Mouse (Mus musculus) testis, adult 2 months (tissue): ENCODE measurements at regions not wholly inside any gene's neighbourhood (a gene's known extent, or its start where the extent isn't known, plus 50 kb on each side); places are given as distances from the start of the nearest gene placed in this dataset.

Experiments
- H3K27ac ChIP-seq: fragments of 200-500 bp; 2 replicates; pipeline ENCODE4 v1.5.1; 2012; ENCODE audit warnings: low read depth, low read length; ENCODE audit not compliant: control insufficient read depth, insufficient read depth
- H3K27me3 ChIP-seq: fragments of 200-500 bp; 2 replicates; pipeline ENCODE4 v1.6.1; 2012; ENCODE audit warnings: mild to moderate bottlenecking, low read length, moderate library complexity; ENCODE audit not compliant: control insufficient read depth, insufficient read depth
- H3K36me3 ChIP-seq: fragments of 200-500 bp; 2 replicates; pipeline ENCODE4 v1.6.1; 2012; ENCODE audit warnings: mild to moderate bottlenecking, low read length; ENCODE audit not compliant: control insufficient read depth, insufficient read depth
- H3K4me1 ChIP-seq: fragments of 200-500 bp; 2 replicates; pipeline ENCODE4 v1.6.1; 2012; ENCODE audit warnings: low read length; ENCODE audit not compliant: control insufficient read depth, insufficient read depth
- H3K4me3 ChIP-seq: fragments of 200-500 bp; 2 replicates; pipeline ENCODE4 v1.5.1; 2012; ENCODE audit warnings: low read depth, mild to moderate bottlenecking, low read length, moderate library complexity, mixed read lengths; ENCODE audit not compliant: control insufficient read depth
- CTCF ChIP-seq: fragments of 200-500 bp; IDR thresholded peaks from 2 replicates; pipeline ENCODE4 v1.5.1; 2012; ENCODE audit warnings: low read depth, mild to moderate bottlenecking, inconsistent platforms, low read length, moderate library complexity; ENCODE audit not compliant: control insufficient read depth, insufficient read depth, insufficient replicate concordance
- POLR2A ChIP-seq: fragments of 200-500 bp; IDR thresholded peaks from 2 replicates; pipeline ENCODE4 v1.6.1; 2012; ENCODE audit warnings: low read depth, mild to moderate bottlenecking, inconsistent platforms, low read length, moderate library complexity; ENCODE audit not compliant: control insufficient read depth

DNA sequence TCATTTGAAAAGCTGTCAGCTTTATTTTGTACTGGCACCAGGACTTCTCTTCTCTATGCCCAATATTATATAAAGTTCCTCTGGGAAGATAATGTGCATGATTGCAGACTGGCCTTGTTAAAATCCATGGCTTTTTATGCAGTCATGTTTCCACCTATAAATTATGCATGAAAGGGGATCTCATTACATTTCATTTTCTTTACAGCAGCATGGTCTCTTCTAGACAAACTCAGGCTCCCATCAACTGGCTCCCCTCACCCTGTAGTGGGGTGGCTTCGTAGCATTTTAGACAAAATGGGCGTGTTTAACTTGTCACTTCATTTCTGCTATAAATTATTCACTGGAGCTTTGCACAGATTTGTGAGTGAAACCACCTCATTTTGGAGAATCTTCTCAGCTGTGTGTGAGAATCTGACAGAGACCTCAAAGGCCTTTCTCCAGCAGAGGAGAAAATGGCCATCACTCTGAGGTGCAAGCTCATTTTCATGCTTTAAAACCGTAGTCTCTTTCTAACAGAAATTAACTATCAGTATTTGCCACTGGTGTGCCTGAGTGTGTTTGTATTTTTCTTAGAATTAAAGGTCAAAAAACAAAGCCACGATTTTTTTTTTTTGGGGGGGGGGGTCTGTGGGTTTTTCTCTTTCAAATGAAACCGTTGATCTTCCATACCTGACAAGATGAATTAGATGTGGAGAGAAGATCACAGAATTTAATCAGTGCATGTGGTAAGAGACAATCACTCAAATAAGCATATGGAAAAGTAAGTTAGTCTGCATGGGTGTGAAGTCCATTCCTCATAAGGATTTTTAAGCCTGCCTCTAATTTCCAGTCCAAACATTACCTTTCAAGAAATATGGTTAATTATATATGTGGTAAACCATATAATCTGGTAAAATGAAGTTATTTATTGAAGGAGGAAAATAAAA lies 111.4 kb upstream of the 1700008P02Rik start:
- H3K36me3 ChIP-seq, result no peaks in the 10 kb centered on the region
- no peaks in the 10 kb centered on the region for H3K27me3 ChIP-seq
- no peak overlapping the region for H3K27ac ChIP-seq
- peaks cover 2% of the 10 kb centered on the region; the same call in 1 of the 2 replicates for H3K4me1 ChIP-seq
- TF ChIP-seq POLR2A (no peak), CTCF (no peak)
- no peak overlapping the region for H3K4me3 ChIP-seq

DNA sequence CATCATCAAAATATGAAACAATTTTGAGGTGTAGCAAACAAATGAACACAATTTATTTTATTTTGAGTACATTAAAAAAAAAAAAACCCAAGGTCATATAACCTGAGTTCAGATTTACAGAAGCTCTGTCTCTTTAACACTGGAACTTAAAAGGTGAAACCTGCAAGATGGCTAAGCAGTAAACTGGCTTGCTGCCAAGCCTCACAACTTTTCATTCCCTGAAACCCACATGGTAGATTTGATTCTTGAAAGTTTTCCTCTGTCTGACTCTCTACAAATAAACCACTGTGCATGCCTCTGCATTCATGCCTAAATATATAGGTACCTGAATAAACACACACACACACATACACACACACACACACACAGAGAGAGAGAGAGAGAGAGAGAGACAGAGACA lies 109.8 kb upstream of the 1700008P02Rik start:
- Histone ChIP-seq H3K27ac (no peak overlapping the region), H3K36me3 (no peaks in the 10 kb centered on the region), H3K4me1 (peaks cover 2% of the 10 kb centered on the region; the same call in 1 of the 2 replicates), H3K4me3 (no peak overlapping the region), H3K27me3 (no peaks in the 10 kb centered on the region)
- TF ChIP-seq CTCF (no peak), POLR2A (no peak)

DNA sequence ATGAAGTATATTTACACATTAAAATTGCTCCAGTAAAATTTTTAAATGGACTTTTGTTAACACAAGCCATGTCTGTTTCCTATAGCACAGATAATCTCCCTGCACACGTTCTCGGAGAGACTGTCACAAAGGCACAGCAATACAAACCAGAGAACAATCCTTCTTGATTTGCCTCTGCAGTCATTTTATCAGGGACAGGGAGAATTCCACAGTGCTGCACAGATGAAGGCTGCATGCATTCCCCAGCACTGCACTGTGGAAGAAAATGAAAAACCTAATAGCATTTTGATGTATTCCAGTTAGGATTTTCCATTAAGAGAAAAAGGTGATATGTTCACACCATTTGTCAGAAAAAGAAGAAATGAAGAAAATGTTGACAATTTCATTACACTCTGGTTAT lies 63.4 kb upstream of the 1700008P02Rik start:
- TF ChIP-seq CTCF, result no peak
- TF ChIP-seq POLR2A, result no peak
- H3K4me3 ChIP-seq, result no peak overlapping the region
- no peaks in the 10 kb centered on the region for H3K4me1 ChIP-seq
- H3K27ac ChIP-seq, result no peak overlapping the region
- H3K36me3 ChIP-seq, result no peaks in the 10 kb centered on the region
- no peaks in the 10 kb centered on the region for H3K27me3 ChIP-seq

DNA sequence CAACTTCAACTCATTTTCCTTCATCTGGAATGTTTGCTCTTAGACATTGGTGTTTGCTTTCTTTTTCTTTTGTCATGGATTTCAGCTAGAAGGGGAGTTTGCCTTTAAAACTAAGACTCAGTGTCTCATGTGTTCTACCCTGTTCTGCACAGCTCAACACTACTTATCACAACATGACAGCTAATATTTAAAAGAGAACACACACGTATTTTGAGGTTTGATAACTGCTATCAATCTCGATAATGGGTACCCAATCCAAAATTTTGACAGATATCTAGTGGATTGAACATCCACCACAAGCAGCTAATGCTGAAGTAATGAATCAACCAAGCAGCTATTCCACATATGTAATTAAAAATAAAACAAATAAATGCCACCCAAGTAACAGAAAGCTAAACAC lies 61.2 kb upstream of the 1700008P02Rik start:
- no peaks in the 10 kb centered on the region for H3K4me1 ChIP-seq
- no peak overlapping the region for H3K4me3 ChIP-seq
- no peak for TF ChIP-seq CTCF
- TF ChIP-seq POLR2A, result no peak
- H3K36me3 ChIP-seq, result no peaks in the 10 kb centered on the region
- H3K27me3 ChIP-seq, result no peaks in the 10 kb centered on the region
- no peak overlapping the region for H3K27ac ChIP-seq

DNA sequence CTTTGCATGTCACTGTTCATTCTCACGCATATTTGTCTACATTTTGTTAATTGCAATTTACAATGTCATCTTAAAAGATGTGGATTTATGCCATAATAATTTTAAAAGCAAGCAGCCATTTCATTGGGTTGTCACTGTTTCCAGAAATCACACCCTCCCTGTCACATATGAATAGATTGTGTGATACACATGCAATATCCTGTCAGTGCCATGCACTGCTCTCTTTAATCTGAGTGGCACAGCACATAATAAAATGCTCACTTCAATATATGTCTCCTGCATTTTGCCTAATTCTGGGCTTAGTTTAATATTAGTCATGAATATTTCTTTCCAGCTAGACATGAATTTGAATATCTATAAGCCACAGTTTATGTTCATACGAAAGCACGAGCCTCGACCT lies 56.1 kb upstream of the 1700008P02Rik start:
- TF ChIP-seq POLR2A (no peak), CTCF (no peak)
- Histone ChIP-seq H3K27me3 (no peaks in the 10 kb centered on the region), H3K36me3 (no peaks in the 10 kb centered on the region), H3K4me3 (no peak overlapping the region), H3K4me1 (no peaks in the 10 kb centered on the region), H3K27ac (no peak overlapping the region)

DNA sequence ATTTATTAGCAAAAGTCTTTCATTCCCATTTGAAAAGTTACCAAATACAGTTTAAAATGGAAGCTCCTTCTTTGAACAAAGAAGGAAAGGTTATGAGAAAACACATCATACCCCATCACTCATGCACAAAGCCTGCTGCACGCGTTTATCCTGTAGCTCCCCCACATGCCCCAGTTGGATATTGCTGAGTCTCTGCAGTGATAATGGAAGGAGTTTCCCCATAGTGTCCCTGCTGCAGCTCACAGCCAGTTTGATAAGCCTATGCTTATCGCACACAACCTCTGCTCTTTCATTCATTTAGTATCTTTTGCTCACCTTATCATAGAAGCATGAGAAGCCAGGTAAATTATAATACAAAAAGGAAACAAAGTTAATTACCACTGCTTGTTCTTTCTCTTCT lies 55.1 kb upstream of the 1700008P02Rik start:
- no peaks in the 10 kb centered on the region for H3K36me3 ChIP-seq
- H3K4me3 ChIP-seq, result no peak overlapping the region
- no peaks in the 10 kb centered on the region for H3K27me3 ChIP-seq
- TF ChIP-seq POLR2A (no peak), CTCF (no peak)
- no peaks in the 10 kb centered on the region for H3K4me1 ChIP-seq
- no peak overlapping the region for H3K27ac ChIP-seq
